Mouse (Mus musculus) hindbrain, embryonic 10.5 days (tissue): ENCODE measurements around the gene Vars2. TPM values are rescaled to one million over a fixed set of nuclear protein-coding genes. Genes with fewer than 3 reads are reported as not detected.

Source experiments
- DNase-seq: peaks from one replicate; pipeline ENCODE4 v3.0.0-alpha.2; 2017; ENCODE audit warnings: low spot score
- H3K27ac ChIP-seq: fragments of 300-500 bp; sonication (generic); 2 replicates; pipeline ENCODE4 v1.5.1; 2016; ENCODE audit warnings: mild to moderate bottlenecking, moderate library complexity
- H3K27me3 ChIP-seq: fragments of 300-500 bp; sonication (generic); 2 replicates; pipeline ENCODE4 v1.6.1; 2016; ENCODE audit warnings: mild to moderate bottlenecking; ENCODE audit not compliant: poor library complexity, insufficient read depth, severe bottlenecking
- H3K36me3 ChIP-seq: fragments of 300-500 bp; sonication (generic); 2 replicates; pipeline ENCODE4 v1.6.1; 2016; ENCODE audit warnings: mild to moderate bottlenecking, moderate library complexity
- H3K4me1 ChIP-seq: fragments of 300-500 bp; sonication (generic); replicated peaks from 2 replicates; pipeline ENCODE4 v1.6.1; 2016; ENCODE audit warnings: mild to moderate bottlenecking
- H3K4me3 ChIP-seq: fragments of 300-500 bp; sonication (generic); 2 replicates; pipeline ENCODE4 v1.5.1; 2016; ENCODE audit warnings: mild to moderate bottlenecking, moderate library complexity
- H3K9me3 ChIP-seq: fragments of 300-500 bp; sonication (generic); 2 replicates; pipeline ENCODE4 v1.6.1; 2016; ENCODE audit warnings: mild to moderate bottlenecking, moderate library complexity
- WGBS: fragments of 180-500 bp; shearing (Covaris S2); methylation state at CpG from one replicate; pipeline ENCODE4 v1.1.7; 2016; 5-methylcytosine and 5-hydroxymethylcytosine counted together
- polyA plus RNA-seq: library from polyadenylated mRNA; unstranded; fragments of >200 nt; fragmentation: Nextera tagmentation; extraction: Ambion mirVana; gene quantifications from 2 replicates; pipeline ENCODE4 v1.2.1, GENCODE M21; 2016

The Vars2 gene
- polyA plus RNA-seq, 1 experiment from 2014 or later = 16.7 TPM

DNA sequence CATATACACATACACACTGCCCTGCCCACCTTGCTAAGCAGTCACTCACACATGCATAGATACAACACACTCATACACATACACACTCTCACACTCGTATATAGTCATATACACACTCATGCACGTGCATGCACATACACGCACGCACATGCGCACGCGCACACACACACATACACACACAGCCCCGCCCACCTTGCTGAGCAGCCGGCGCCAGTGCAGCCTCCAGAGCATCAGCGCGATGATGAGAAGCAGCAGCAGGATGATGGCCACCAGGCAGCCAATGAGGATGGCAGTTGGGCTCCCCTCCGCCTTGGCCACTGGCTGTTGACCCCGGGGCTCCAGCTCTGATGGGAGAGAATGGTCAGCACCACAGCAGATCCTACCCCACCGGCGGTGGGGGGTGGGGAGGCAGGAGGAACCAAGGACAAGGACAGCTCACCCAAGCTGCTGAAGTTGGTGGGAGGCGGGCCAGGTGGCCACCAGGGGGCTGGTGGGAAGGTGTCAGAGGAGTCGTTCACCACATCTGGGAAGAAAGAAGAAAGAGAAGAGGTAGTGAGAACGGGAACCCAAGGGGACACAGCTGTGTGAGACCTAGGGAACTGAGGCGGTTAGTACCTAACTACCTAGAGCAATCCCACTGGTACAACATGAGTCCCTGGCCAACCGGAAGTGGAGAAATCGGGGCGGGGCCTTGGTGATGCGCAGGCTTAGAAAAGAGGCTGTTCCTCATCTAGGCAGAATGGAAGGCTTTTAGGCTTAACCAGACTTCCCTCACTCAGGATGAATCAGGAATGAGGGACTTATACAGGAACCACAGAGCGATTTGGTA is 21.2 kb upstream of the Vars2 start:
- 89% methylated on average over 25 of the region's 25 CpGs for WGBS
- DNase-seq = no peak
- Histone ChIP-seq H3K36me3 (peaks cover 100% of the 10 kb centered on the region), H3K4me3 (no peak overlapping the region), H3K4me1 (peaks cover 23% of the 10 kb centered on the region), H3K27ac (no peak overlapping the region), H3K9me3 (no peaks in the 10 kb centered on the region), H3K27me3 (no peaks in the 10 kb centered on the region)

- WGBS = 74% methylated on average over 9 of the region's 9 CpGs
- no peak overlapping the region; the same call in 1 of the 2 replicates for H3K27ac ChIP-seq
- H3K4me3 ChIP-seq = no peak overlapping the region
- DNase-seq = peak; percentile 43
- peaks cover 31% of the 10 kb centered on the region for H3K4me1 ChIP-seq
- H3K27me3 ChIP-seq = no peaks in the 10 kb centered on the region
- H3K36me3 ChIP-seq = peaks cover 100% of the 10 kb centered on the region
- no peaks in the 10 kb centered on the region for H3K9me3 ChIP-seq
These were observed 17.7 kb upstream of the Vars2 start for GRCm38 (mm10) chr17:35685061-35685460.

DNA sequence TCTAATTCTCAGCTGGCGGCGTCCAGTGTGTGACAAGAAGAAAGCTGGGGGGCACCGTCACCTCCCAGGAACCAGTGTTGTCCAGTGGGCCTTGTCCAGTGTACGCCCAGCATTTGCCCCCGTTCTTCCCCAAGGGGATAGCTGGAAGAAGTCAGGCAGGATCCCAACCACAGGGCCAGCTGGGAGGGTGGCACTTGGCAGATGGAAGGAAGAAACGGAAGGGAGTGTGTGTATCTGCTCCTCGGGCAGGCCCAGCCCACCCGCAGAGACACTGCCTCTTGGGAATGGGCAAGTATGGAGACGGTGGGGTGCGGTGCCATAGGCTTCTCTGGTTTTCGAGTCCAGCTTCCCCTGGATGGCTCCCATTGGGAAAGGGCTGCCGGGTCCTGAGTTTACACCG is 14.6 kb upstream of the Vars2 start:
- Histone ChIP-seq H3K27ac (0 out of 2 replicates have a peak overlapping the region, but pooled peaks have one; percentile 29), H3K4me3 (no peak overlapping the region), H3K9me3 (no peaks in the 10 kb centered on the region), H3K36me3 (peaks cover 79% of the 10 kb centered on the region), H3K27me3 (no peaks in the 10 kb centered on the region), H3K4me1 (peaks cover 26% of the 10 kb centered on the region)
- 90% methylated on average over 13 of the region's 13 CpGs for WGBS
- no peak for DNase-seq

GRCm38 (mm10) chr17:35680591-35680990 is 13.2 kb upstream of the Vars2 start:
- H3K27ac ChIP-seq = no peak overlapping the region
- no peak overlapping the region for H3K4me3 ChIP-seq
- no peaks in the 10 kb centered on the region for H3K9me3 ChIP-seq
- 31% methylated on average over 6 of the region's 6 CpGs for WGBS
- H3K4me1 ChIP-seq = peaks cover 16% of the 10 kb centered on the region
- peaks cover 65% of the 10 kb centered on the region for H3K36me3 ChIP-seq
- no peaks in the 10 kb centered on the region for H3K27me3 ChIP-seq
- peak; percentile 29 for DNase-seq

- peak within 1 kb of the TSS; percentile 89 for H3K27ac ChIP-seq
These were observed 6.1 kb upstream of the Vars2 start, which contains the start of gene Gtf2h4 for GRCm38 (mm10) chr17:35673416-35674035. Gene Gtf2h4 (minus strand): TSS chr17:35673739.

DNA sequence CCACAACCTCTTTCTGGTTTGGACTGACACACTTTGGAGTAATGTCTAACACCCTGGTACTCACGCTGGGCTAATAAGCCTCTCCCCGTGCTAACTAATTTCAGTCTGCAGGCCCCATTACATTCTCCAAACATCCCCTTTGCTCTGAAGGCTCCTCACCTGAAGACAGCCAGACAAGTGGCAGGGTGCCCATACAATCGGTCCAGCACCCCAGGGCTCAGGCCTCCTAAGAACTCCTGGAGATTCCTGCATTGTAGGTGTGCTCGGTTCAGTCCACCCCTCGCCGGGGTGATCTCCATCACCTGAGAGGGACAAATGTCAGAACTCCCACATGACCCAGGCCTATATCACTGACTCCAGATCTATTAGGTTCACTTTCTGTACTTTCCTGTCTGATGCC is 5.1 kb upstream of the Vars2 start:
- no peak for DNase-seq
- Histone ChIP-seq H3K36me3 (peaks cover 20% of the 10 kb centered on the region), H3K27me3 (no peaks in the 10 kb centered on the region), H3K9me3 (no peaks in the 10 kb centered on the region), H3K27ac (no peak overlapping the region), H3K4me1 (peaks cover 21% of the 10 kb centered on the region), H3K4me3 (peak overlapping the region; percentile 77)
- WGBS = 89% methylated on average over 6 of the region's 6 CpGs

More at GRCm38 (mm10) chr17:35673416-35674035, 6.1 kb upstream of the Vars2 start, which contains the start of gene Gtf2h4:
- Histone ChIP-seq H3K9me3 (no peaks in the 10 kb centered on the region), H3K36me3 (peaks cover 20% of the 10 kb centered on the region), H3K4me3 (peak within 1 kb of the TSS; percentile 77), H3K27me3 (no peaks in the 10 kb centered on the region), H3K4me1 (peaks cover 13% of the 10 kb centered on the region)
- peak; percentile 82 for DNase-seq
- 2% methylated on average over 23 of the region's 23 CpGs for WGBS

DNA sequence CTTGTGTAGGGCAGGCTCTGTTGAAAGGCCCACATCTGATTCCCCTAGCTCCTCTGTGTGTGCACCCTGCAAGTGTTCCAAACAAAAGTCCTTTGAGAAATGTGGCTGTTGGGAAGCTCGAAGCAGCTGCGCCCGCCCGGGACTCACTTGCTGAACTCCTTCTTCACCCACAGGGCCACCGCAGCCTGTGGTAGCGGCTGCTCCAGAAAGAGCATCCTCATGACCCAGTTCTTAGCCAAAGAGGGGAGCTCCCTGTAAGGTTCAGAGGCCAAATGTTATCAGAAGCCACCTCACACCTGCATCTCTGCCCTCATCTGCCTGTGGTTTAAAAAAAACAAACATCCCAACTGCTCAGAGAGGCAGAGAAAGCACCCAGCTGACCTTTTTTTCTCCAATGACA is 4.5 kb upstream of the Vars2 start:
- WGBS = 86% methylated on average over 6 of the region's 6 CpGs
- H3K9me3 ChIP-seq = no peaks in the 10 kb centered on the region
- H3K4me3 ChIP-seq = no peak overlapping the region
- H3K27me3 ChIP-seq = no peaks in the 10 kb centered on the region
- H3K36me3 ChIP-seq = peaks cover 20% of the 10 kb centered on the region
- H3K4me1 ChIP-seq = peaks cover 25% of the 10 kb centered on the region
- DNase-seq = no peak
- no peak overlapping the region for H3K27ac ChIP-seq

- H3K36me3 ChIP-seq = peaks cover 32% of the 10 kb centered on the region
- WGBS = 93% methylated on average over 9 of the region's 9 CpGs
- DNase-seq = no peak
- no peak overlapping the region for H3K27ac ChIP-seq
- peaks cover 36% of the 10 kb centered on the region for H3K4me1 ChIP-seq
- no peaks in the 10 kb centered on the region for H3K27me3 ChIP-seq
- no peaks in the 10 kb centered on the region for H3K9me3 ChIP-seq
- H3K4me3 ChIP-seq = no peak overlapping the region
These were observed 2.3 kb upstream of the Vars2 start for GRCm38 (mm10) chr17:35669731-35670130.

DNA sequence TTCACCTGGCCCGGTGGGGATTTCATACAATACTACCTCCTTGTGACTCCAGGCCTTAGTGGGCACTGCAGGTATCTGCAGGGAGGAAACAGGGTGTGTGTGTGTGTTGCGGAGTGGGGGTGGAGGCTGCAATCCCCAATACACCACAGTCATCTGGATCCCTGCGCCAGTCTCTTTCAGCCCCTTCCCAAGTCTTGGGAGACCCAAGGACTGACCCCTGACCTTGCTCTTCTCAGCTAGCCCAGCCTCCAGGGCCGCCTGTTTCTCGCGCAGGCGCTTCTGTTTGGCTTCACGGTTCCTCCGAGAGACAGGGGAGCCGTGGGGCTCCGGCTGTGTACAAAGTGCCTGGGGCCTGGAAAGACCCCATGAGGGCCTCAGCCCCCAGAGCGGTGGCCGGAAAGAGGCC is 538 bp downstream of the Vars2 start:
- peak overlapping the region; percentile 69 for H3K4me3 ChIP-seq
- H3K27ac ChIP-seq = peak overlapping the region; percentile 93
- DNase-seq = peak; percentile 76
- no peaks in the 10 kb centered on the region for H3K27me3 ChIP-seq
- 6% methylated on average over 13 of the region's 13 CpGs for WGBS
- H3K9me3 ChIP-seq = no peaks in the 10 kb centered on the region
- peaks cover 24% of the 10 kb centered on the region for H3K4me1 ChIP-seq
- H3K36me3 ChIP-seq = peaks cover 55% of the 10 kb centered on the region

GRCm38 (mm10) chr17:35665957-35666515 is 1.4 kb downstream of the Vars2 start:
- H3K4me3 ChIP-seq = no peak overlapping the region
- no peak for DNase-seq
- H3K4me1 ChIP-seq = peaks cover 24% of the 10 kb centered on the region
- no peaks in the 10 kb centered on the region for H3K27me3 ChIP-seq
- H3K27ac ChIP-seq = peak overlapping the region; percentile 53
- 80% methylated on average over 17 of the region's 17 CpGs for WGBS
- H3K36me3 ChIP-seq = peaks cover 61% of the 10 kb centered on the region
- no peaks in the 10 kb centered on the region for H3K9me3 ChIP-seq

DNA sequence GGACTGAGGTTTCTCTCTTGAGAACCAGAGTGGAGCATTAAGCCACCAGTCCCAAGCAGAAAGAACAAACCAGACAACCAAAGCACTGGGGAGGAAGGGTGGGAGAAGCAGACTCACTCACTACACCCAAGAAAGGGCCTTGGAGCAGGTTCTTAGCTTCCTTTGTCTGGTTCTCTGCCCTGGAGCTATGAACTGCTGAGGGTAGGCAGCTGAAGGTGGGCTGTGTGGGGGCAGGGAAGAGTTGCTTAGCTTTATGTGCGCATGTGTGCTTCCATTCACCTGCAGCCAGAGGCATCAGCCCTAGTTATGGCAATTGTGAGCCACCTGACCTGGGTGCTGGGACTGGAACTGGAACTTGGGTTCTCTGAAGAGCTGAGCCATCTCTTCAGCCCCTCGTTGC is 14.3 kb downstream of the Vars2 start:
- peaks cover 5% of the 10 kb centered on the region; the same call in 1 of the 2 replicates for H3K4me1 ChIP-seq
- peaks cover 39% of the 10 kb centered on the region for H3K36me3 ChIP-seq
- no peak overlapping the region for H3K4me3 ChIP-seq
- no peaks in the 10 kb centered on the region for H3K27me3 ChIP-seq
- 0 out of 2 replicates have a peak overlapping the region, but pooled peaks have one; percentile 6 for H3K27ac ChIP-seq
- H3K9me3 ChIP-seq = no peaks in the 10 kb centered on the region
- WGBS = 88% methylated on average over 2 of the region's 2 CpGs
- DNase-seq = no peak

- WGBS = 85% methylated on average over 2 of the region's 2 CpGs
These were observed 18.0 kb downstream of the Vars2 start for GRCm38 (mm10) chr17:35649429-35649828.

More at GRCm38 (mm10) chr17:35649429-35649828, 18.0 kb downstream of the Vars2 start:
- DNase-seq = no peak
- Histone ChIP-seq H3K36me3 (peaks cover 2% of the 10 kb centered on the region; the same call in 1 of the 2 replicates), H3K4me3 (no peak overlapping the region), H3K4me1 (no peaks in the 10 kb centered on the region; the same call in 1 of the 2 replicates), H3K9me3 (no peaks in the 10 kb centered on the region), H3K27ac (no peak overlapping the region), H3K27me3 (no peaks in the 10 kb centered on the region)
